Mouse (Mus musculus) fat pad, adult 2 months (tissue): ENCODE measurements around the gene Ipo8.

Experiments used
- DNase-seq: peaks from one replicate; pipeline ENCODE4 v3.0.0-alpha.2; 2011; ENCODE audit warnings: low read depth, low spot score; ENCODE audit errors: extremely low read depth

Gene Ipo8

GRCm38 (mm10) chr6:148830748-148831727 lies at the start of gene Ipo8:
Ipo8 (minus strand) TSS chr6:148831467.
- DNase-seq, result peak; percentile 63

- DNase-seq, result no peak
Measured at GRCm38 (mm10) chr6:148873911-148874310, 42.6 kb upstream of the Ipo8 start.

GRCm38 (mm10) chr6:148845629-148846028 lies 14.4 kb upstream of the Ipo8 start:
- DNase-seq, result no peak

- no peak for DNase-seq
Measured at GRCm38 (mm10) chr6:148841760-148842159, 10.5 kb upstream of the Ipo8 start.

GRCm38 (mm10) chr6:148838460-148838859 lies 7.2 kb upstream of the Ipo8 start:
- DNase-seq, result no peak

GRCm38 (mm10) chr6:148831728-148832121 lies 458 bp upstream of the Ipo8 start:
- DNase-seq, result no peak

GRCm38 (mm10) chr6:148830355-148830747 lies 916 bp downstream of the Ipo8 start:
- DNase-seq, result no peak

GRCm38 (mm10) chr6:148826119-148826518 lies 5.1 kb downstream of the Ipo8 start:
- DNase-seq, result no peak

GRCm38 (mm10) chr6:148818624-148819343 lies 12.5 kb downstream of the Ipo8 start:
- no peak for DNase-seq

GRCm38 (mm10) chr6:148816751-148817150 lies 14.5 kb downstream of the Ipo8 start:
- DNase-seq, result no peak

GRCm38 (mm10) chr6:148811117-148811516 lies 20.1 kb downstream of the Ipo8 start:
- no peak for DNase-seq

- no peak for DNase-seq
Measured at GRCm38 (mm10) chr6:148799773-148800172, 31.5 kb downstream of the Ipo8 start.

GRCm38 (mm10) chr6:148795145-148795544 lies 36.1 kb downstream of the Ipo8 start:
- DNase-seq, result no peak

- DNase-seq, result no peak
Measured at GRCm38 (mm10) chr6:148789010-148789673, 42.1 kb downstream of the Ipo8 start.

- no peak for DNase-seq
Measured at GRCm38 (mm10) chr6:148786186-148786585, 45.1 kb downstream of the Ipo8 start.

- no peak for DNase-seq
Measured at GRCm38 (mm10) chr6:148784418-148784817, 46.8 kb downstream of the Ipo8 start.

- DNase-seq, result no peak
Measured at GRCm38 (mm10) chr6:148776236-148776635, 55.0 kb downstream of the Ipo8 start.

GRCm38 (mm10) chr6:148771423-148771822 lies 59.8 kb downstream of the Ipo8 start:
- DNase-seq, result no peak

GRCm38 (mm10) chr6:148768419-148768818 lies 62.8 kb downstream of the Ipo8 start:
- DNase-seq, result no peak

GRCm38 (mm10) chr6:148767228-148767627 lies 64.0 kb downstream of the Ipo8 start:
- no peak for DNase-seq

- DNase-seq, result no peak
Measured at GRCm38 (mm10) chr6:148761967-148762712, 69.1 kb downstream of the Ipo8 start.
